Mouse (Mus musculus) ES-E14 (cell line): ENCODE measurements around the gene Rbm45. TPM values are rescaled to one million over a fixed set of nuclear protein-coding genes. Genes with fewer than 3 reads are reported as not detected.
A peak's percentile ranks its signal among the peaks of the same experiment; 100 is the strongest.

Source experiments
- DNase-seq: peaks from one replicate; pipeline ENCODE4 v3.0.0-alpha.2; 2013; ENCODE audit warnings: low read depth, low spot score
- H3K27ac ChIP-seq: 2 replicates; pipeline ENCODE4 v1.5.1; 2012; ENCODE audit warnings: low read depth, mild to moderate bottlenecking, low read length, moderate library complexity, mixed read lengths; ENCODE audit not compliant: poor library complexity, insufficient read depth, severe bottlenecking
- H3K36me3 ChIP-seq: 2 replicates; pipeline ENCODE4 v1.6.1; 2012; ENCODE audit warnings: mild to moderate bottlenecking, low read length, moderate library complexity, mixed read lengths; ENCODE audit not compliant: control insufficient read depth, poor library complexity, insufficient read depth, severe bottlenecking
- H3K4me1 ChIP-seq, 2 experiments: fragments of 150-350 bp in 1 of 2; sonication (generic) in 1 of 2; 2 replicates each; pipeline ENCODE4 v1.6.1; 2012; ENCODE audit warnings: low read length in 2 of 2, mild to moderate bottlenecking in 1 of 2, mixed read lengths in 1 of 2; ENCODE audit not compliant: control insufficient read depth in 2 of 2, insufficient read depth in 2 of 2, poor library complexity in 1 of 2
- H3K4me3 ChIP-seq, 2 experiments: fragments of 150-350 bp in 1 of 2; sonication (generic) in 1 of 2; 2 replicates each; pipeline ENCODE4 v1.5.1; 2012; ENCODE audit warnings: low read length in 2 of 2, low read depth in 1 of 2, mild to moderate bottlenecking in 1 of 2, mixed read lengths in 1 of 2; ENCODE audit not compliant: insufficient read depth in 1 of 2, poor library complexity in 1 of 2, severe bottlenecking in 1 of 2
- H3K9ac ChIP-seq: 2 replicates; pipeline ENCODE4 v1.6.1; 2012; ENCODE audit warnings: low read depth, mild to moderate bottlenecking, low read length, mixed read lengths; ENCODE audit not compliant: poor library complexity, insufficient read depth, severe bottlenecking
- H3K9me3 ChIP-seq: fragments of 150-350 bp; sonication (generic); 2 replicates; pipeline ENCODE4 v1.6.1; 2012; ENCODE audit warnings: low read depth, mild to moderate bottlenecking, low read length; ENCODE audit not compliant: control insufficient read depth, insufficient read depth
- CHD2 ChIP-seq: IDR thresholded peaks from 2 replicates; pipeline ENCODE4 v1.6.1; 2014; ENCODE audit warnings: mild to moderate bottlenecking, low read depth, low read length, inconsistent platforms
- HCFC1 ChIP-seq: IDR thresholded peaks from 2 replicates; pipeline ENCODE4 v1.6.1; 2012; ENCODE audit warnings: low read length, inconsistent platforms, borderline replicate concordance; ENCODE audit not compliant: insufficient read depth
- MAFK ChIP-seq: IDR thresholded peaks from 2 replicates; pipeline ENCODE4 v1.6.1; 2014; ENCODE audit warnings: mild to moderate bottlenecking, low read depth, low read length, inconsistent platforms; ENCODE audit not compliant: insufficient read depth
- ZC3H11A ChIP-seq: IDR thresholded peaks from 2 replicates; pipeline ENCODE4 v1.6.1; 2012; ENCODE audit warnings: low read depth, mild to moderate bottlenecking, inconsistent platforms, low read length, borderline replicate concordance
- ZNF384 ChIP-seq: IDR thresholded peaks from 2 replicates; pipeline ENCODE4 v1.6.1; 2012; ENCODE audit warnings: low read depth, low read length, inconsistent platforms
- in situ Hi-C, 2 experiments: fragments of 600-800 bp; cut with MboI; formaldehyde crosslinking; loops; one replicate each; pipeline ENCODE4 v1.15.1; 2025; ENCODE audit warnings: low sequenced_read_pairs in 2 of 2, inconsistent platforms in 1 of 2; ENCODE audit not compliant: unreplicated experiment in 2 of 2
- total RNA-seq: library from RNA; depleted of rRNA; stranded (reverse); fragments of 300-350 nt; gene quantifications from 2 replicates; pipeline ENCODE4 v1.2.3, GENCODE M21; 2012

Gene Rbm45
- total RNA-seq, 1 experiment: 35.3 TPM

GRCm38 (mm10) chr2:76338215-76339156 is 31.3 kb upstream of the Rbm45 start, which contains the start of gene Pde11a:
Gene Pde11a, minus strand, starts transcription at chr2:76338774.
- TF ChIP-seq ZC3H11A (no peak), CHD2 (no peak), HCFC1 (no peak), MAFK (no peak), ZNF384 (no peak)
- H3K4me1 ChIP-seq: no peaks in the 10 kb centered on the region; a peak in 1 of 4 replicates
- H3K9me3 ChIP-seq: no peaks in the 10 kb centered on the region
- H3K4me3 ChIP-seq: peak within 1 kb of the TSS; percentile 60 to 64
- H3K9ac ChIP-seq: peak within 1 kb of the TSS; percentile 35
- H3K36me3 ChIP-seq: no peaks in the 10 kb centered on the region
- H3K27ac ChIP-seq: no peak within 1 kb of the TSS
- peak; percentile 40 for DNase-seq
- in situ Hi-C loops: no loop called here

- TF ChIP-seq ZNF384 (no peak), CHD2 (no peak), ZC3H11A (no peak), MAFK (no peak), HCFC1 (no peak)
- in situ Hi-C loops: no loop called here
- no peaks in the 10 kb centered on the region for H3K9me3 ChIP-seq
- no peak overlapping the region for H3K9ac ChIP-seq
- H3K4me3 ChIP-seq: no peak overlapping the region
- no peak overlapping the region for H3K27ac ChIP-seq
- no peaks in the 10 kb centered on the region for H3K4me1 ChIP-seq
- H3K36me3 ChIP-seq: no peaks in the 10 kb centered on the region
- DNase-seq: no peak
Observed at GRCm38 (mm10) chr2:76342146-76342545, 27.6 kb upstream of the Rbm45 start.

- H3K4me1 ChIP-seq: no peaks in the 10 kb centered on the region
- TF ChIP-seq CHD2 (no peak), MAFK (no peak), ZC3H11A (no peak), ZNF384 (no peak), HCFC1 (no peak)
- no peak overlapping the region for H3K4me3 ChIP-seq
- H3K27ac ChIP-seq: no peak overlapping the region
- no peak for DNase-seq
- in situ Hi-C loops: no loop called here
- no peak overlapping the region for H3K9ac ChIP-seq
- H3K9me3 ChIP-seq: no peaks in the 10 kb centered on the region
- no peaks in the 10 kb centered on the region for H3K36me3 ChIP-seq
Observed at GRCm38 (mm10) chr2:76347839-76348238, 21.9 kb upstream of the Rbm45 start.

- Histone ChIP-seq H3K36me3 (no peaks in the 10 kb centered on the region), H3K4me3 (peak within 1 kb of the TSS; percentile 70 to 80), H3K4me1 (no peaks in the 10 kb centered on the region), H3K27ac (no peak within 1 kb of the TSS; the same call in 1 of the 2 replicates), H3K9ac (peak within 1 kb of the TSS; percentile 82), H3K9me3 (no peaks in the 10 kb centered on the region)
- in situ Hi-C loops: no loop called here
- no peak for TF ChIP-seq HCFC1
- peak; percentile 89 for TF ChIP-seq CHD2
- peak; percentile 37 for DNase-seq
Observed at GRCm38 (mm10) chr2:76360226-76360625, 9.6 kb upstream of the Rbm45 start, which contains the start of gene Cyct. Gene Cyct, minus strand, starts transcription at chr2:76360450.
